Mouse (Mus musculus) C2C12 (cell line): ENCODE data around the gene Nags. TPM values are rescaled to one million over a fixed set of nuclear protein-coding genes. Genes with fewer than 3 reads are reported as not detected.
A peak's percentile ranks its signal among the peaks of the same experiment; 100 is the strongest.

Experiments
- H3K27me3 ChIP-seq: one replicate; pipeline ENCODE4 v1.6.1; 2011; ENCODE audit not compliant: control insufficient read depth, insufficient read depth, insufficient read length
- H3K36me3 ChIP-seq: one replicate; pipeline ENCODE4 v1.6.1; 2011; ENCODE audit not compliant: control insufficient read depth, insufficient read depth
- H3K4me3 ChIP-seq: one replicate; pipeline ENCODE4 v1.5.1; 2011; ENCODE audit warnings: mild to moderate bottlenecking, control low read depth; ENCODE audit not compliant: poor library complexity, insufficient read depth, severe bottlenecking
- H3K79me2 ChIP-seq: one replicate; pipeline ENCODE4 v1.6.1; 2011; ENCODE audit not compliant: control insufficient read depth, insufficient read depth
- H3K79me3 ChIP-seq: one replicate; pipeline ENCODE4 v1.6.1; 2011; ENCODE audit warnings: low read depth, control low read depth
- H3ac ChIP-seq: one replicate; pipeline ENCODE3; 2011; ENCODE audit warnings: low read depth; ENCODE audit not compliant: control insufficient read depth, insufficient read length
- CEBPB ChIP-seq: IDR thresholded peaks from one replicate; pipeline ENCODE4 v1.6.1; 2011; ENCODE audit warnings: low read depth, mild to moderate bottlenecking, control low read depth, moderate library complexity
- CTCF ChIP-seq: IDR thresholded peaks from one replicate; pipeline ENCODE4 v1.5.1; 2011; ENCODE audit not compliant: control insufficient read depth, insufficient read depth, insufficient read length
- FOSL1 ChIP-seq: IDR thresholded peaks from one replicate; pipeline ENCODE4 v1.8.0; 2011; ENCODE audit warnings: mild to moderate bottlenecking, low read length; ENCODE audit not compliant: poor library complexity, insufficient read depth, severe bottlenecking
- MAX ChIP-seq: IDR thresholded peaks from one replicate; pipeline ENCODE4 v1.6.1; 2011; ENCODE audit warnings: mild to moderate bottlenecking, control low read depth
- MYOD1 ChIP-seq: IDR thresholded peaks from one replicate; pipeline ENCODE4 v1.6.1; 2011; ENCODE audit warnings: low read depth; ENCODE audit not compliant: control insufficient read depth, insufficient read length
- MYOG ChIP-seq: IDR thresholded peaks from one replicate; pipeline ENCODE4 v1.6.1; 2011; ENCODE audit not compliant: control insufficient read depth, insufficient read length; ENCODE audit errors: extremely low read depth
- USF1 ChIP-seq: IDR thresholded peaks from one replicate; pipeline ENCODE4 v1.6.1; 2011; ENCODE audit warnings: low read depth, mild to moderate bottlenecking, control low read depth, moderate library complexity
- long read RNA-seq, 2 experiments: library from polyadenylated mRNA; unstranded; transcript quantifications; one replicate each; pipeline ENCODE4 v2.0.0; 2019 to 2020
- polyA plus RNA-seq: library from polyadenylated mRNA; unstranded; fragments of >200 nt; fragmentation: generic; extraction: Trizol; gene quantifications from one replicate; pipeline ENCODE4 v1.2.1, GENCODE M21; 2012; ENCODE audit warnings: missing spikeins

Gene Nags
- not detected for polyA plus RNA-seq
- long read RNA-seq, experiment 1, result 0 reads
- long read RNA-seq, experiment 2, partial matches to known transcripts, result 0 of 1 reads
- long read RNA-seq, experiment 2, other reads (novel, unspliced or antisense), result 0 of 1 reads

DNA sequence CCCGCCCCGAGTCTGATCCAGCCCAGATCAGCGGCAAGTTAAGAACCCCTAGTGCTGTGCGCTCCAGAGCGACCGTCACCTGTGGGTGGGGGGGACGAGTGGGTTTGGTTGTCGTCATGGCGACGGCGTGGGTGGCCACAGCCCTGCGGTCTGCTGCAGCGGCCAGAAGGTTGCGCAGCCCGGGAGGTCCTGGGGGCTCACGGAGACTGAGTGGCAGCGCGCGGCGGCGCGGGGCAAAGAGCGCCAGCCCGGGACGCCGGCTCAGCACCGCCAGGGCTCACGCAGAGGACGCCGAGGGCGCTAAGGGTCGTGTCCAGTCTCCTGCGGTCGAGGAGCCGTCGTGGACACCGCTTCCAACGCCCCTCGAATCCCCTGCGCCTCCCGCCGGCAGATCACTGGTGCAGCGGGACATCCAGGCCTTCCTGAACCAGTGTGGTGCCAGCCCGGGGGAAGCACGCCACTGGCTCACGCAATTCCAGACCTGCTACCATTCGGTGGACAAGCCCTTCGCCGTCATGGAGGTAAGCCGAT lies at the start of gene Nags:
Gene Nags (plus strand): TSS at position 43 of the 531 bp plus-strand sequence.
- no peak for TF ChIP-seq MAX
- no peak for TF ChIP-seq CTCF
- TF ChIP-seq CEBPB, result no peak
- no peak for TF ChIP-seq FOSL1
- TF ChIP-seq MYOD1, result no peak
- no peak for TF ChIP-seq USF1
- no peak for TF ChIP-seq MYOG
- no peak within 1 kb of the TSS for H3K4me3 ChIP-seq
- H3K36me3 ChIP-seq, result no peaks in the 10 kb centered on the region
- H3ac ChIP-seq, result no peak within 1 kb of the TSS
- no peaks in the 10 kb centered on the region for H3K79me2 ChIP-seq
- no peaks in the 10 kb centered on the region for H3K79me3 ChIP-seq
- peaks cover 42% of the 10 kb centered on the region for H3K27me3 ChIP-seq

DNA sequence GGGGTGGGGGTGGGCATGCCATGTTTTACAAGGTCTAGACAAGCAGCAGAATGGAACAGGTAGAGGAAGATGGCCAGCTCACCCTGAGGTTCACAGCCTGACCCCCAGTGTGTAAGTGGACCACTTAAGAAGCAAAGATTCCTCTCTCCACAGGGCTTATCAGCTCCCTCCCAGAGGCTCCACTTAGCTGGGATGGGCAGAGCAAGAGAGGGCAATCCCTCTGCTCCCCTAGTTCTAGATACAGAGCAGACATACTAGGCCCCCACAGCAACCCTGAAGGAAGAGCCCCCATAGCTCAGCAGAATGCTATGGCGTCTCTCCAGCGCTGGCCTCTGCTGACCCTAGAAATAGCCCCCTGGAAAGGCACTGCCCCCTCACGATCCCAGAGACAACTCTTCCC lies 49.6 kb upstream of the Nags start:
- Histone ChIP-seq H3K4me3 (no peak overlapping the region), H3K27me3 (peaks cover 70% of the 10 kb centered on the region), H3K79me2 (no peaks in the 10 kb centered on the region), H3ac (no peak overlapping the region), H3K79me3 (no peaks in the 10 kb centered on the region), H3K36me3 (no peaks in the 10 kb centered on the region)
- TF ChIP-seq MYOG, result no peak
- TF ChIP-seq MAX, result no peak
- no peak for TF ChIP-seq MYOD1
- no peak for TF ChIP-seq FOSL1
- TF ChIP-seq CEBPB, result no peak
- no peak for TF ChIP-seq USF1
- TF ChIP-seq CTCF, result no peak

DNA sequence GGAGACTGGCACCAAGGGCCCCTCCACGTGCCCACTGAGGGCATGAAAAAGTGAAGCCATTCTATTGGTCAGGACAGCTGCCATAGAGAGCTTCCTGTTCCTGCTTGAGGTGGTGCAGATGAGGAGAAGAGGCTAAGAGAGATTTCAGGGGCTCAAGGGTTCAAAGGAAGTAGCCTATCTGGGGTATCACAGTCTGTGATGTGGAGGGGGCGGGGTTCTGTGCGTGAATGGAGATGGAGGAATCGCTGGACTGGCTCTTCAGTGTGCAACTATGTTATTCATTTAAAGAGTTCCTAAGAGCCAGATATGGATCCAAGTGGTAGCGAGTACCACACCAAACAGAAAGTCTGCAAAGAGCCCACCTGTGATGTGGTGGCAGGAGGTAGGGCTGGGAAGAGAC lies 48.9 kb upstream of the Nags start:
- no peak for TF ChIP-seq USF1
- TF ChIP-seq FOSL1, result no peak
- TF ChIP-seq MYOD1, result no peak
- no peak for TF ChIP-seq CTCF
- no peak for TF ChIP-seq CEBPB
- TF ChIP-seq MAX, result no peak
- no peak for TF ChIP-seq MYOG
- no peaks in the 10 kb centered on the region for H3K79me2 ChIP-seq
- no peak overlapping the region for H3K4me3 ChIP-seq
- H3K27me3 ChIP-seq, result peaks cover 76% of the 10 kb centered on the region
- no peaks in the 10 kb centered on the region for H3K36me3 ChIP-seq
- H3ac ChIP-seq, result no peak overlapping the region
- H3K79me3 ChIP-seq, result no peaks in the 10 kb centered on the region

DNA sequence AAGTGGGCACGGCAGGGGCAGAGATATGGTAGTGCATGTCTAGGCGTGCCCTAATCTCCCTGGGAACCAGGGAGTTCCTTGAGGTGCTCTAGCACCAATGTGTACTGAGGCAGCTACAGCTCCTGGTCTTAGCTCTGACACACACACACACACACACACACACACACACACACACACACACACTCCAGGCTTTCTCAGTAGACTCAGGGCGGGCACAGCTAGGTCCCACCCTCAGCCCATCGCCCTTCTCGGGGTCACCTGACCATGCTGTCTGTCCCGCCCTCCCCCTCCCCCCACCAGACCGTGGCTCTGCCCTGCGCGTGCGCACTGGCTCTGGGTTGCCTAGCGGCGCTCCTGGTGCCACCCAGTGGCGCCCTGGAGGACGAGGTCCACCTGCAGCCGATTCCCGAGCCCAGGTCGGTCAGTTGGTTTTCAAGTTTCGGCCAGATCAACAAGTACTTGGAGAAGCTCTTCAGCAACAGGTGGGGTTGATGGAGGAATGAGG lies 48.4 kb upstream of the Nags start:
- Histone ChIP-seq H3K27me3 (peaks cover 76% of the 10 kb centered on the region), H3K4me3 (no peak overlapping the region), H3K79me3 (no peaks in the 10 kb centered on the region), H3ac (no peak overlapping the region), H3K36me3 (no peaks in the 10 kb centered on the region), H3K79me2 (no peaks in the 10 kb centered on the region)
- TF ChIP-seq MYOG (no peak), MYOD1 (no peak), FOSL1 (no peak), CTCF (peak; percentile 48), USF1 (no peak)

DNA sequence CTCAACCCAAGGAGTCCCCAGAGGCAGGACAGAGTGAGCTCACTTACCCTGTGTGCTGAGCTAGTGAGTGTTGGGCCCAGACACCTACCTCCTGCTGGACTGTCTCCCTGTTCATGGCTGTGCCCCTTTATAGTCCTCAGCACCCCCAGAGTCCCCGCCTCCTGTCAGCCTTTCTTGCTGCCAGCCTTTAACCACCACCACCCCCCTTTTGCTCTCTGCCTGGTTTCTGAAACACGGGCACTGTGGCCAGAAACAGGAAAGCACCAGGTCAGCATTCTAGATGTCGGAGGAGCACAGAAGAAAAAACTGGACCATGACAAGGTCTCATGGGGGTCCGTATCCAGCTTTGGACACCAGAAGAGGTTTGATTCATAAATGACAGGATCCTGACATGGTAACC lies 44.1 kb upstream of the Nags start, which contains the start of gene Ppy:
Gene Ppy (minus strand): TSS at position 101 of the 400 bp plus-strand sequence.
- Histone ChIP-seq H3K36me3 (no peaks in the 10 kb centered on the region), H3K79me3 (no peaks in the 10 kb centered on the region), H3K4me3 (no peak within 1 kb of the TSS), H3ac (no peak within 1 kb of the TSS), H3K27me3 (peaks cover 78% of the 10 kb centered on the region), H3K79me2 (no peaks in the 10 kb centered on the region)
- TF ChIP-seq CEBPB (no peak), USF1 (no peak), CTCF (no peak), MAX (no peak), MYOD1 (no peak), FOSL1 (no peak), MYOG (no peak)

DNA sequence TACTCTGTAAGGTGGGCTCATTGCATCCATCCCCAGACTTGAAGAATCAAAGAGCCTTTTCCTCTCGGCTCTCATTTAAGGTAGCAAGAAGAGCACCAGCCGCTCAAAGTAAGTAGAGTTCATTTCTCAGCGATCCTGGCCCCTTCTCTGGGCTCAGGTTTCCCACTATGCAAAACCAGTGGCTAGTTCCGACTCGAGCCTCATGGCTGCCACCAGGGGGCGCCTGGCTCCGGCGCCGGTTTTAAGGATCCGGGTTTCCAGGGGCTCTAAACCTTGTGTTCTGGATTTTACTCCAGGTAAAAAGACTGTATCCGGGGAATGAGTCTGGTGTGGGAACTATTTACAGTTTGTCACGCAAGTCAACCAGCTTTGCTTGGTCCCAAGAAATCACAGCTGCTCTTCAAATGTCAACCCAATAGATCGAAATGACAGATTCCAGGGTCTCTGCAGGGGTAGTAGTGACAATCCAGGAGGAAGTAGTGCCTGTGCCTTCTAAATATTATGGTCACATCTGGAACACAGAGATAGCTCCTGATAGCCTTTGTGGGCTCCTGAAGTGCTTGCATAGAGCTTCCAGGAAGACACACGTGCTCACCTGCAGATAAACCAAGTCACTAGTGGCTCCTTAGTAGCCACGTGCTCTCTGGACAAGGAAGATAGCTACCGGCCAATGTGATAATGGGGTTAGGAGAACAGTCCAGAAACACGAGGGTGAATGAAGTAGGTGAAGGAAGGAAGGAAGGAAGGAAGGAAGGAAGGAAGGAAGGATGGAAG lies 42.6 kb upstream of the Nags start:
- Histone ChIP-seq H3K79me2 (no peaks in the 10 kb centered on the region), H3K4me3 (no peak overlapping the region), H3ac (no peak overlapping the region), H3K79me3 (no peaks in the 10 kb centered on the region), H3K27me3 (peaks cover 87% of the 10 kb centered on the region), H3K36me3 (no peaks in the 10 kb centered on the region)
- TF ChIP-seq CTCF (peak; percentile 53), MYOD1 (no peak)
